Mouse (Mus musculus) megakaryocyte, embryonic 14.5 days (primary cell): ENCODE data around the gene Olfr3.

Source experiments
- FLI1 ChIP-seq: IDR thresholded peaks from 2 replicates; pipeline ENCODE4 v1.6.1; 2012; ENCODE audit warnings: low read length, inconsistent platforms, mixed read lengths
- GATA1 ChIP-seq: IDR thresholded peaks from 3 replicates; pipeline ENCODE4 v1.6.1; 2012; ENCODE audit warnings: mixed read lengths, low read length, inconsistent platforms, borderline replicate concordance

DNA sequence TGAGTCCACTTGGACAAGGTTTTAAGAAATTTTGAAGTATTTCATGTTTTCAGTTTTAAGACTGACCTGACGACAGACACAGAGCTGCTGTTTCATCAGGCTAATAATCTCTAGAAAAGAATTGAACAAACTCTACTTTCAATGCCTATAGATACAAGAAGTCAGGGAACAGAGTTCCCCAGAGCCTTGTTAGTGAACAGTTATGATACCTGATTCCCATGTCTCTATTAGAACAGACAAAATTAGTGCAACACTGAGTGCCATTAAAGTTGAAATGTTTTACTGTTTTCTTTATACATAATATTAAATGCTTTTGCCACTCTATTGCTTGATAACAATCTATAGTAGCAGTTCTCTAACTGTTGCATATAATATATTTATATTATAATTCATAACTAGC, 45.7 kb upstream of the Olfr3 start, which contains the start of gene Olfr351:
- TF ChIP-seq FLI1 (no peak), GATA1 (no peak)
